8 mouse cellular contexts compared by ENCODE assay signal in genomic region chr16:91484808-91485700, GRCm38 (mm10). TPM values are rescaled to one million over a fixed set of nuclear protein-coding genes. Genes with fewer than 3 reads are reported as not detected.
DNase-seq lines count a peak whose midpoint lies in the region; ATAC-seq and TF ChIP-seq lines count a peak whose summit lies in the region.

TSS of gene Ifnar1 (plus strand) at chr16:91485238.

- under 1% methylated on average over 63 of the region's 68 CpGs for WGBS in hindbrain, embryonic 13.5 days

- in situ Hi-C loops in Patski (cut with MboI; ENCODE audit: low pct_unique_long_range_greater_than_20kb), result loop anchor here (5.0 kb wide), 1 partner anchor 73 kb away; no protein-coding TSS in a partner anchor

- no peaks in the 10 kb centered on the region for H3K9me3 ChIP-seq in hindbrain, embryonic 13.5 days

- H3K4me2 ChIP-seq in hindbrain, embryonic 13.5 days, result peak within 1 kb of the TSS; percentile 76

- peak; percentile 95 for DNase-seq in Patski (ENCODE audit: low read depth, low spot score)
- DNase-seq in cerebellum, postnatal 14 days, result peak; percentile 98
- DNase-seq in frontal cortex, postnatal 14 days (ENCODE audit: low spot score in 2 of 2), result peak; percentile 95 to 96
- peak; percentile 91 to 93 for DNase-seq in layer of hippocampus, postnatal 25 days (ENCODE audit: extremely low spot score in 1 of 2, low spot score in 1 of 2)
- DNase-seq in lung, postnatal 25 days (ENCODE audit: low spot score), result peak; percentile 100
- DNase-seq in retina, embryonic 14.5 days (ENCODE audit: low spot score), result peak; percentile 99
- peak; percentile 98 for DNase-seq in thymus, postnatal 4 days

- no peaks in the 10 kb centered on the region for H3K27me3 ChIP-seq in Patski
- no peaks in the 10 kb centered on the region for H3K27me3 ChIP-seq in hindbrain, embryonic 13.5 days

- H3K4me1 ChIP-seq in hindbrain, embryonic 13.5 days (replicated peaks), result peaks cover 31% of the 10 kb centered on the region

- H3K27ac ChIP-seq in hindbrain, embryonic 13.5 days, result peak within 1 kb of the TSS; percentile 97

- H3K4me3 ChIP-seq in hindbrain, embryonic 13.5 days, result peak within 1 kb of the TSS; percentile 96

- peak within 1 kb of the TSS; percentile 99 for H3K9ac ChIP-seq in hindbrain, embryonic 13.5 days

- CTCF ChIA-PET in Patski (lab: Charles Lee), result no interaction called here

- no peak for TF ChIP-seq CTCF in Patski (IDR thresholded peaks at IDR 0.05)

- ATAC-seq in Patski, result peak; percentile 95
- ATAC-seq in hindbrain, embryonic 13.5 days (ENCODE audit: low FRiP score), result peak; percentile 99

- H3K36me3 ChIP-seq in hindbrain, embryonic 13.5 days, result peaks cover 18% of the 10 kb centered on the region

- POLR2A ChIA-PET in Patski (lab: Charles Lee), result no interaction called here

RNA-seq across cellular contexts. Expression of gene Ifnar1, which starts in this region (rescaled TPM):
- polyA plus RNA-seq in Patski (2021), result 60.6 TPM
- 48.4 and 53.5 TPM in 2 replicates for polyA plus RNA-seq in hindbrain, embryonic 13.5 days (2015; fragmentation: Nextera tagmentation; extraction: Ambion mirVana)
- total RNA-seq in layer of hippocampus, postnatal 25 days (2021), result 10 to 100 TPM; 48.8 to 55.6 TPM

Comparison
In these comparisons a context has a peak if more than half of its experiments do, and no peak if none do; other contexts are left out.
1. Peak in every context shown above with its lines: DNase-seq, ATAC-seq, H3K4me3 ChIP-seq and H3K27ac ChIP-seq.